Mouse (Mus musculus) liver, embryonic 14.5 days (tissue): ENCODE results near the gene Nobox. TPM values are rescaled to one million over a fixed set of nuclear protein-coding genes. Genes with fewer than 3 reads are reported as not detected.
A peak's percentile ranks its signal among the peaks of the same experiment; 100 is the strongest.

Source experiments
- ATAC-seq: fragments of 200-750 bp; cut with Nextera tagmentation; 2 replicates; pipeline ENCODE4 v1.8.0; 2017; ENCODE audit warnings: moderate number of reproducible peaks, mild to moderate bottlenecking, moderate library complexity; ENCODE audit not compliant: insufficient read depth
- DNase-seq, 3 experiments: peaks; one replicate each; pipeline ENCODE4 v3.0.0-alpha.2; 2012 to 2013; ENCODE audit warnings: low read depth in 3 of 3, low spot score in 3 of 3
- H3K27ac ChIP-seq: fragments of 300-500 bp; sonication (generic); 2 replicates; pipeline ENCODE4 v1.5.1; 2014; ENCODE audit warnings: moderate library complexity, mild to moderate bottlenecking, control low read depth, inconsistent platforms
- H3K27me3 ChIP-seq: fragments of 300-500 bp; sonication (generic); 2 replicates; pipeline ENCODE4 v1.6.1; 2014; ENCODE audit warnings: mild to moderate bottlenecking, low read length, moderate library complexity; ENCODE audit not compliant: control insufficient read depth, insufficient read depth
- H3K36me3 ChIP-seq: fragments of 300-500 bp; sonication (generic); replicated peaks from 2 replicates; pipeline ENCODE4 v1.6.1; 2014; ENCODE audit warnings: low read depth; ENCODE audit not compliant: control insufficient read depth, insufficient read depth
- H3K4me1 ChIP-seq, 2 experiments: fragments of 200-500 bp in 1 of 2; fragments of 300-500 bp in 1 of 2; sonication (generic) in 1 of 2; replicated peaks; 2 replicates each; pipeline ENCODE4 v1.6.1; 2012 to 2014; ENCODE audit warnings: antibody characterized with exemption in 1 of 2, inconsistent platforms in 1 of 2, low read length in 1 of 2; ENCODE audit not compliant: control insufficient read depth in 2 of 2, insufficient read depth in 2 of 2
- H3K4me2 ChIP-seq: fragments of 300-500 bp; sonication (generic); 2 replicates; pipeline ENCODE4 v1.6.1; 2014; ENCODE audit warnings: low read depth, mild to moderate bottlenecking, control low read depth, moderate library complexity
- H3K4me3 ChIP-seq, 2 experiments: fragments of 200-500 bp in 1 of 2; fragments of 300-500 bp in 1 of 2; sonication (generic) in 1 of 2; 2 replicates each; pipeline ENCODE4 v1.5.1; 2012 to 2014; ENCODE audit warnings: low read depth in 2 of 2, low read length in 2 of 2, mild to moderate bottlenecking in 2 of 2, control low read depth in 1 of 2, inconsistent platforms in 1 of 2, moderate library complexity in 1 of 2; ENCODE audit not compliant: insufficient read depth in 1 of 2
- H3K9ac ChIP-seq: fragments of 300-500 bp; sonication (generic); replicated peaks from 2 replicates; pipeline ENCODE4 v1.6.1; 2014; ENCODE audit warnings: mild to moderate bottlenecking, control low read depth, moderate library complexity
- H3K9me3 ChIP-seq: fragments of 300-500 bp; sonication (generic); 2 replicates; pipeline ENCODE4 v1.6.1; 2016; ENCODE audit warnings: low read length, mixed read lengths; ENCODE audit not compliant: control insufficient read depth
- CTCF ChIP-seq: IDR thresholded peaks from 2 replicates; pipeline ENCODE4 v1.5.1; 2016; ENCODE audit warnings: antibody characterized with exemption, low read depth, control low read depth
- EP300 ChIP-seq: IDR thresholded peaks from 2 replicates; pipeline ENCODE4 v1.6.1; 2016; ENCODE audit warnings: antibody characterized with exemption, low read depth
- WGBS: fragments of 180-500 bp; shearing (Covaris S2); extraction: QIAGEN DNeasy Blood & Tissue Kit; methylation state at CpG from one replicate; pipeline ENCODE4 v1.1.7; 2014; ENCODE audit not compliant: insufficient replicate concordance; 5-methylcytosine and 5-hydroxymethylcytosine counted together
- polyA plus RNA-seq, 2 experiments: library from polyadenylated mRNA; depleted of rRNA in 1 of 2; stranded (reverse) in 1 of 2; unstranded in 1 of 2; fragments of >200 nt; fragmentation: Nextera tagmentation in 1 of 2; extraction: Ambion mirVana in 1 of 2; gene quantifications; 2 replicates each; pipeline versions ENCODE4 v1.2.1 to v1.2.3; 2012 to 2014

Gene Nobox
- polyA plus RNA-seq, 2 experiments, result 0.03 TPM; not detected in 1

DNA sequence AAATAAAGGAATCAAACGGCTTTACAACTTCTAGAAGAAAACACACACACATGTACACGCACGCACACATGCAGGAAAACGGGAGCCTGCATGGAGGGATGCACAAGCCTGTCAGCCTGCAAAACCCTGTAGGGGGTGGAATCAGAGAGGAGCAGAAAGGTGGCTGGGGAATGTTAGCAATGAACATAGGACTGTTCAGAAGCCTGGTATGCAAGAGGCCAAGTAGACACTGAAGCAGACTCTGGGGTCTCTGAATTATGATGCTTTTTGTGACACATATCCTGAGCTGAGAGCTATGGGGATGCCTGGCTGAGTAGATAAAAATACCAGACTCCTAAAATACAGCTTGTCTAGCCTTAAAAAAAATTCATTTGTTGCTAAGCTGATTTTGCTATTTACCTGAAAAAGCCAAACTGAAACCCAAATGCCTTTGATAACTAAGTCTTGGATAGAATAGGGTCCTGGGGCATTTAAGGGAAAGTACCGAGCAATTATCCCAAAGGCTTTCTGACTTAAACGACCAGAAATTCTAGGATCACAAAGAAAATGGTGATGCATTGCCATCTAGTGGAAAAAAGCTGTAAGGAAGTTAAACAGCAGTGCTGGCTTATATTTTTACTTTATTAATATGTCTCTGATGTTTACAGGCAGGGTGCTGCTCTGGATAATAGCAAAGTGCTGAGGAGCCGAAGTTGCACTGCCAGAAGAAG is 12.4 kb downstream of the Nobox start:
- no peaks in the 10 kb centered on the region for H3K4me1 ChIP-seq
- no peak overlapping the region for H3K9ac ChIP-seq
- no peak overlapping the region for H3K4me2 ChIP-seq
- H3K36me3 ChIP-seq, result no peaks in the 10 kb centered on the region
- H3K4me3 ChIP-seq, result no peak overlapping the region
- ATAC-seq (no peak), DNase-seq (no peak)
- WGBS, result 35% methylated on average over 7 of the region's 7 CpGs
- TF ChIP-seq EP300 (no peak), CTCF (peak; percentile 36)
- no peak overlapping the region for H3K27ac ChIP-seq
- no peaks in the 10 kb centered on the region for H3K9me3 ChIP-seq
- H3K27me3 ChIP-seq, result no peaks in the 10 kb centered on the region

DNA sequence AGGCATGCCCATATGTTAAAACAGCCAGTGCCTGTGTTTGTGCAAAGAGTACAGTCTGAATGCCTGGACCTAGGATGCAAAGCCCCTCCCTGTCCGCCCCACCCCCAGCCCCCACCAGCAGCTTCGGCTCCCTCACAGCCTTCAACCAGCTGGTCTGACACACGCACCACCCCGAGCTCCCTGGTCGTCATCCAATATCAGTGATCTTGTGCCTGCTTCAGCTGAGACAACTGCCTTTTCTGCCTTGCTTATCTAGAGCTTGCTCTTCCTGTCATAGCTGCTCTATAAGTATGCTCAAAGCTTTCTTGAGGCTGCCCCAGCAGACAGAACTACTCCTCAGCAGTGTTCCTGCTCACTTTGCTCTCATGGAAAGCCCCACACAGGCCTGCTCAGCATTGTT is 13.4 kb downstream of the Nobox start:
- DNase-seq (no peak), ATAC-seq (no peak)
- Histone ChIP-seq H3K36me3 (no peaks in the 10 kb centered on the region), H3K4me1 (no peaks in the 10 kb centered on the region), H3K9me3 (no peaks in the 10 kb centered on the region), H3K4me2 (no peak overlapping the region), H3K9ac (no peak overlapping the region), H3K27me3 (no peaks in the 10 kb centered on the region), H3K4me3 (no peak overlapping the region), H3K27ac (no peak overlapping the region)
- 15% methylated on average over 5 of the region's 5 CpGs for WGBS
- TF ChIP-seq EP300 (no peak), CTCF (no peak)

DNA sequence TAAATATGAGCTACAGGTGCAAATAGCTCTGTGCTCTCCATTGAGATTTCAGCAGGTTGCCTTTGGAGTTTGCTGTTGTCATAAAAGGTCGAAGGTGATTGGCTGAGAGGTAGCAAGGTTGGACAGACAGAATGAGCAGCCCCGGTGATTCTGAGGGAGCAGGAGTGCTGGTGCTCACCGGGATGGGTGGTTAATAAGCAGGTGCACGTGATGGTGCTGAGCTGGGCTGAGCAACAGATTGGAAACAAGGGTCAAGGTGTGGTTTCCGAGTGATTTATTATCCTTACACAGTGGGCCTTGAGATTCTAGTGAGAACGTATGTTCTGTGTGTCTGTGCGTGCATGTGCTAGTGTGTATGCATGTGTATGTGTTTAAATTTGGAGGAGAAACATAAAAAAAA is 16.2 kb downstream of the Nobox start:
- no peaks in the 10 kb centered on the region for H3K9me3 ChIP-seq
- H3K27ac ChIP-seq, result no peak overlapping the region

DNA sequence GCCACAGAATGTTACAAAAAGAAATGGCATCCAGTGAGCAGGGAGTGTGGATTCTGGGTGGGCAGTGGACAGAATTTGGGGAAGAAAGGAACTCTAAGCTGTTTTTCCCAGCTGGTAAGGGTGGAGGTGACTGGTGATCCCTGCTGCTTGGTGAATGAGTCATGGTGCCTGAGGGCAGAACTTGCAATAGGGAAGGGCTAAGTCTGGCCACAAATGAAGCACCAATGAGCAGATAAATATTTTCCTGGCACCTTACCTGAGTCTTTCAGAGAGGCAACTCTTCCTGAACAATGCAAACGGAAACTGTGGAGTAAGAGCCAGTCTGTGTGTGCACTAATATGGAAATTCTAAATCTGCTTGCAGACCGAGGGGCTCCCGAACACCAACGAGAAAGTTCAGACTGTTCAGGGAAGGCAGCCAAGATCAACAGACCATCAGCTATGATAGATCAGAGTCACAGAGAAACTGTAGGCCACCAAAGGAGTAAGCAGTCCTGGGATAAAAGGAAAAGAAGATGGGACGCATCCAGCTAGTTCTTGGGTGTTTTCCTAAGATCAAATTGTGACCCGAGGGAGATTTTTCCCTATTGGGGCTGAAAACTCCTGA is 16.8 kb downstream of the Nobox start:
- no peak overlapping the region for H3K9ac ChIP-seq
- 64% methylated on average over 6 of the region's 6 CpGs for WGBS
- no peaks in the 10 kb centered on the region for H3K9me3 ChIP-seq
- no peak overlapping the region for H3K4me3 ChIP-seq
- H3K4me1 ChIP-seq, result no peaks in the 10 kb centered on the region
- no peak for DNase-seq
- TF ChIP-seq CTCF (no peak), EP300 (no peak)
- no peak overlapping the region for H3K4me2 ChIP-seq
- H3K36me3 ChIP-seq, result no peaks in the 10 kb centered on the region
- ATAC-seq, result no peak
- H3K27me3 ChIP-seq, result no peaks in the 10 kb centered on the region
- H3K27ac ChIP-seq, result no peak overlapping the region

More for the DNA sequence above, 16.2 kb downstream of the Nobox start:
- Histone ChIP-seq H3K9ac (no peak overlapping the region), H3K4me3 (no peak overlapping the region), H3K36me3 (no peaks in the 10 kb centered on the region), H3K4me1 (no peaks in the 10 kb centered on the region), H3K27me3 (no peaks in the 10 kb centered on the region), H3K4me2 (no peak overlapping the region)
- TF ChIP-seq CTCF, result no peak
- no peak for TF ChIP-seq EP300
- 58% methylated on average over 7 of the region's 7 CpGs for WGBS
- DNase-seq (no peak), ATAC-seq (no peak)

DNA sequence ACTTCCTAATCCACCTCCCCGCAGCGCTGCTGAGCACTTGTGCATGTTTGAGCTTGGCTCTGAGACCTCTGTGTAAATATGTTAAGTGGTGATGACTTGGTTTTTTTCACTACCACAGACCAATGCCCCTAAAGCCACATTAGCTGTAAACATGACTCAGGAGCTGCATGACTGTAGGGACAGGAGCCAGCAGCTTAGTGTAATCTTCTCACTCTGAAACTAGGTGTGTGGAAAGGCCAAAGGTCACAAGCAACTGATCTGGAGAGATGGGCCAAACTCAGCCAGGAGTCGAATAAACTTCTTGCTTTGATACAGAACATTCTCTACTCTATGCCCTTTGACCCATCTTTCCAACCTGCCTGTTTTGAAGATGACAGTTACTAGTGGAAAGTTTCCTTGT is 17.3 kb downstream of the Nobox start:
- H3K4me3 ChIP-seq, result no peak overlapping the region
- H3K9ac ChIP-seq, result no peak overlapping the region
- no peaks in the 10 kb centered on the region for H3K4me1 ChIP-seq
- H3K36me3 ChIP-seq, result no peaks in the 10 kb centered on the region
- no peaks in the 10 kb centered on the region for H3K9me3 ChIP-seq
- TF ChIP-seq CTCF (no peak), EP300 (no peak)
- no peaks in the 10 kb centered on the region for H3K27me3 ChIP-seq
- H3K4me2 ChIP-seq, result no peak overlapping the region
- no peak for ATAC-seq
- no peak for DNase-seq
- 63% methylated on average over 3 of the region's 3 CpGs for whole genome bisulfite sequencing
- no peak overlapping the region for H3K27ac ChIP-seq
